Mouse (Mus musculus) myocyte (in vitro differentiated cells): ENCODE data around the gene Kctd3.

ENCODE experiments used
- MAX ChIP-seq: IDR thresholded peaks from one replicate; pipeline ENCODE4 v1.6.1; 2011; ENCODE audit warnings: low read depth, mild to moderate bottlenecking, control low read depth
- POLR2A ChIP-seq: IDR thresholded peaks from one replicate; pipeline ENCODE4 v1.6.1; 2011; ENCODE audit warnings: low read depth, mild to moderate bottlenecking, control low read depth, moderate library complexity; ENCODE audit not compliant: insufficient read length
- REST ChIP-seq: IDR thresholded peaks from one replicate; pipeline ENCODE4 v1.6.1; 2011; ENCODE audit warnings: mild to moderate bottlenecking, control low read depth, moderate library complexity; ENCODE audit not compliant: insufficient read depth, insufficient read length
- TCF12 ChIP-seq: IDR thresholded peaks from one replicate; pipeline ENCODE4 v1.6.1; 2011; ENCODE audit warnings: mild to moderate bottlenecking, control low read depth; ENCODE audit not compliant: poor library complexity, insufficient read depth, severe bottlenecking

- TF ChIP-seq POLR2A (no peak), MAX (no peak), REST (no peak), TCF12 (no peak)
Measured at GRCm38 (mm10) chr1:188999981-189000380, 7.7 kb downstream of the Kctd3 start.
